ENCODE assay signal across 29 mouse cellular contexts in genomic region chr9:62558058-62558457, GRCm38 (mm10). TPM values are rescaled to one million over a fixed set of nuclear protein-coding genes. Genes with fewer than 3 reads are reported as not detected.
DNase-seq lines count a peak whose midpoint lies in the region; ATAC-seq and TF ChIP-seq lines count a peak whose summit lies in the region.
"Had no signal": no experiment of that assay in that cellular context is flagged by ENCODE, and none has a peak within 500 bp of the region (broad histone marks: within the 10 kb centered on the region; RNA-seq: fewer than 3 reads in every experiment).

No protein-coding gene starts in this region.

- 88% methylated on average over 8 of the region's 8 CpGs for WGBS in forebrain, embryonic 11.5 days
- WGBS in forebrain, postnatal 0 days = 91% methylated on average over 8 of the region's 8 CpGs
- WGBS in kidney, embryonic 14.5 days = 93% methylated on average over 8 of the region's 8 CpGs

- H3K4me2 ChIP-seq in forebrain, embryonic 11.5 days (ENCODE audit: low read depth, low read length, severe bottlenecking) = no peak overlapping the region
- no peak overlapping the region for H3K4me2 ChIP-seq in forebrain, postnatal 0 days (ENCODE audit: low read depth)
- H3K4me2 ChIP-seq in kidney, embryonic 14.5 days (replicated peaks; ENCODE audit: low read depth, low read length) = no peak overlapping the region
- H3K4me2 ChIP-seq: embryonic facial prominence, embryonic 13.5 days; forebrain, embryonic 13.5 days; heart, embryonic 12.5 days; heart, embryonic 15.5 days; hindbrain, embryonic 13.5 days; intestine, embryonic 15.5 days had no signal

- no peaks in the 10 kb centered on the region for H3K9me3 ChIP-seq in forebrain, embryonic 11.5 days (ENCODE audit: control insufficient read depth, low read length)
- H3K9me3 ChIP-seq in forebrain, postnatal 0 days (ENCODE audit: low read length) = no peaks in the 10 kb centered on the region
- no peaks in the 10 kb centered on the region for H3K9me3 ChIP-seq in kidney, embryonic 14.5 days (ENCODE audit: control insufficient read depth, low read length)
- H3K9me3 ChIP-seq: embryonic facial prominence, embryonic 10.5 days; embryonic facial prominence, embryonic 13.5 days; forebrain, embryonic 13.5 days; G1E; heart, embryonic 12.5 days; heart, embryonic 15.5 days; hindbrain, embryonic 10.5 days; hindbrain, embryonic 13.5 days; intestine, embryonic 15.5 days had no signal

- H3K9ac ChIP-seq in forebrain, embryonic 11.5 days (ENCODE audit: low read length) = no peak overlapping the region
- H3K9ac ChIP-seq in forebrain, postnatal 0 days = no peak overlapping the region
- no peak overlapping the region for H3K9ac ChIP-seq in kidney, embryonic 14.5 days (ENCODE audit: low read depth, low read length)
- H3K9ac ChIP-seq: forebrain, embryonic 13.5 days; heart, embryonic 12.5 days; heart, embryonic 15.5 days; hindbrain, embryonic 13.5 days; intestine, embryonic 15.5 days had no signal

- H3K36me3 ChIP-seq in forebrain, embryonic 11.5 days (ENCODE audit: control insufficient read depth, insufficient read depth, low read length) = no peaks in the 10 kb centered on the region
- H3K36me3 ChIP-seq in forebrain, postnatal 0 days (ENCODE audit: insufficient read depth) = no peaks in the 10 kb centered on the region
- no peaks in the 10 kb centered on the region for H3K36me3 ChIP-seq in kidney, embryonic 14.5 days (ENCODE audit: control insufficient read depth, insufficient read depth, low read length)
- H3K36me3 ChIP-seq: embryonic facial prominence, embryonic 10.5 days; embryonic facial prominence, embryonic 13.5 days; G1E; heart, embryonic 12.5 days; heart, embryonic 15.5 days; hindbrain, embryonic 10.5 days; hindbrain, embryonic 13.5 days; intestine, embryonic 15.5 days had no signal

- no peak for TF ChIP-seq CTCF in forebrain, postnatal 0 days (IDR thresholded peaks at IDR 0.05; ENCODE audit: low read depth)

- H3K27ac ChIP-seq in forebrain, embryonic 11.5 days (ENCODE audit: low read depth, low read length) = no peak overlapping the region
- no peak overlapping the region for H3K27ac ChIP-seq in forebrain, postnatal 0 days (ENCODE audit: low read depth, low read length)
- H3K27ac ChIP-seq in kidney, embryonic 14.5 days (ENCODE audit: low read depth, low read length) = no peak overlapping the region
- H3K27ac ChIP-seq: embryonic facial prominence, embryonic 10.5 days; embryonic facial prominence, embryonic 13.5 days; forebrain, embryonic 13.5 days; gastrocnemius, adult 2 months; heart, embryonic 15.5 days; hindbrain, embryonic 10.5 days; hindbrain, embryonic 13.5 days; intestine, embryonic 15.5 days had no signal

- H3K27me3 ChIP-seq in forebrain, embryonic 11.5 days (ENCODE audit: control insufficient read depth, insufficient read depth, low read length) = no peaks in the 10 kb centered on the region
- H3K27me3 ChIP-seq in forebrain, postnatal 0 days (ENCODE audit: insufficient read depth, low read length) = no peaks in the 10 kb centered on the region
- H3K27me3 ChIP-seq in kidney, embryonic 14.5 days (ENCODE audit: control insufficient read depth, insufficient read depth, low read length) = no peaks in the 10 kb centered on the region
- H3K27me3 ChIP-seq: embryonic facial prominence, embryonic 13.5 days; forebrain, embryonic 13.5 days; heart, embryonic 12.5 days; heart, embryonic 15.5 days; hindbrain, embryonic 13.5 days; intestine, embryonic 15.5 days; Patski had no signal

- no peak overlapping the region for H3K4me3 ChIP-seq in forebrain, embryonic 11.5 days (ENCODE audit: low read depth, low read length)
- no peak overlapping the region for H3K4me3 ChIP-seq in forebrain, postnatal 0 days (ENCODE audit: low read depth, low read length)
- H3K4me3 ChIP-seq in kidney, embryonic 14.5 days (ENCODE audit: low read length) = no peak overlapping the region
- H3K4me3 ChIP-seq: embryonic facial prominence, embryonic 10.5 days; embryonic facial prominence, embryonic 13.5 days; erythroblast, embryonic 14.5 days; forebrain, embryonic 13.5 days; gastrocnemius, adult 2 months; heart, embryonic 12.5 days; heart, embryonic 15.5 days; hindbrain, embryonic 10.5 days; hindbrain, embryonic 13.5 days; intestine, embryonic 15.5 days had no signal

- DNase-seq in cerebellum, adult 11-12 months = peak; percentile 19
- DNase-seq in cerebellum, postnatal 36 days = no peak
- DNase-seq in forebrain, embryonic 11.5 days (ENCODE audit: low spot score) = peak; percentile 40
- no peak for DNase-seq in forebrain, postnatal 0 days
- DNase-seq in kidney, postnatal 10 days = peak; percentile 3
- DNase-seq: adrenal gland, postnatal 10 days; adrenal gland, postnatal 36 days; B cell, adult 2 months; embryo, embryonic 11 days; gastrocnemius, adult 2 months; gastrocnemius, postnatal 25 days; heart, postnatal 10 days; heart, postnatal 36 days; kidney, adult 11 months; kidney, adult 8-10 months had no signal

- H3K4me1 ChIP-seq in forebrain, embryonic 11.5 days (replicated peaks; ENCODE audit: control insufficient read depth, insufficient read depth, low read length) = peaks cover 9% of the 10 kb centered on the region; the same call in 1 of the 2 replicates
- H3K4me1 ChIP-seq in forebrain, postnatal 0 days (ENCODE audit: insufficient read depth) = peaks cover 15% of the 10 kb centered on the region
- H3K4me1 ChIP-seq in kidney, embryonic 14.5 days (ENCODE audit: control insufficient read depth, insufficient read depth, low read length) = no peaks in the 10 kb centered on the region
- H3K4me1 ChIP-seq: embryonic facial prominence, embryonic 13.5 days; intestine, embryonic 15.5 days had no signal

- ATAC-seq in forebrain, embryonic 11.5 days (replicated peaks; ENCODE audit: low FRiP score) = no peak
- no peak for ATAC-seq in forebrain, postnatal 0 days
- no peak for ATAC-seq in kidney, embryonic 14.5 days (ENCODE audit: low FRiP score, low TSS enrichment)
- ATAC-seq: forebrain, embryonic 13.5 days; forebrain, embryonic 16.5 days; hindbrain, embryonic 16.5 days; intestine, embryonic 15.5 days; Patski had no signal

RNA-seq across cellular contexts. Expression of gene Coro2b, which starts 21.2 kb away (rescaled TPM):
- polyA plus RNA-seq in forebrain, embryonic 11.5 days (2014; fragmentation: Nextera tagmentation; extraction: Ambion mirVana) = 24.0 and 26.5 TPM in 2 replicates
- 43.3 and 53.2 TPM in 2 replicates for total RNA-seq in forebrain, postnatal 0 days (2014; rRNA removed)
- 24.7 and 31.6 TPM in 2 replicates for polyA plus RNA-seq in forebrain, postnatal 0 days (2015; fragmentation: Nextera tagmentation; extraction: Ambion mirVana)
- polyA plus RNA-seq in kidney, embryonic 14.5 days (2014; fragmentation: Nextera tagmentation; extraction: Ambion mirVana) = 9.3 and 16.5 TPM in 2 replicates
- polyA plus RNA-seq: erythroblast, embryonic 14.5 days; G1E had no signal

Comparison
In these comparisons a context has a peak if more than half of its experiments do, and no peak if none do; other contexts are left out.
1. DNase-seq: peak in cerebellum, adult 11-12 months (single experiment), forebrain, embryonic 11.5 days (single experiment) and kidney, postnatal 10 days (single experiment); none in cerebellum, postnatal 36 days (0 of 2) and forebrain, postnatal 0 days (single experiment).